Mouse (Mus musculus): ENCODE measurements around the gene Spats1. TPM values are rescaled to one million over a fixed set of nuclear protein-coding genes. Genes with fewer than 3 reads are reported as not detected.
"Not testable (repeated sequence)": the region's sequence is repeated elsewhere in the genome, so short reads cannot be mapped to it uniquely, and the experiment has no call there.

The Spats1 gene
- polyA plus RNA-seq, 1 experiment from 2014 or later: 2.1 TPM

DNA sequence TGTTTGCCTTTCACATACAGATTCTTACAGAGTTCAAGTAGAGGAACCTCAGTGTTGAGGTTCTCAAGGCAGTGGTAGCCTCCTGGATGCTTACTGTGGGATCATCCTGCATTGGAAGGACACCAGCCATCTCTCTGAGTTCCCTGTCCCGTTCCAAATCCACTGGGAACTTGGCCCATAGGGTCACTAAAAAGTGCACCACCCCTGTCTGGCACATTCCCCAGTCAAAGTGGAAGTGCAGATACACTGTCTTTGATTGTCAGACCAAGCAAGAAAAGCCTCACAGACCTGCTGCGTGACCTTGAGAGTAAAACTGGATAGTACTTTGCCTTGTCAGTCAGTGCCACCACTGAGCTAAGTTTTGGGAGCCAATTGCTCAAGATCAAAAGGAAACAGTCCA is 28.2 kb downstream of the Spats1 start:
- 88% methylated on average over 2 of the region's 2 CpGs for WGBS
- Histone ChIP-seq H3K27ac (replicated peaks; ENCODE audit: low read depth, low read length) (no peak overlapping the region), H3K4me3 (replicated peaks; ENCODE audit: low read depth, low read length) (no peak overlapping the region), H3K9ac (replicated peaks; ENCODE audit: low read length) (no peak overlapping the region), H3K4me1 (ENCODE audit: control insufficient read depth, insufficient read depth, low read length) (no peaks in the 10 kb centered on the region), H3K4me2 (ENCODE audit: low read length) (no peak overlapping the region), H3K9me3 (ENCODE audit: control insufficient read depth, low read length) (no peaks in the 10 kb centered on the region), H3K36me3 (ENCODE audit: control insufficient read depth, insufficient read depth, low read length) (0 out of 2 replicates have a peak, but pooled peaks cover 2% of the 10 kb centered on the region), H3K27me3 (ENCODE audit: control insufficient read depth, insufficient read depth, low read length) (no peaks in the 10 kb centered on the region)
- ATAC-seq (ENCODE audit: low FRiP score, low TSS enrichment) (no peak), DNase-seq (no peak)

DNA sequence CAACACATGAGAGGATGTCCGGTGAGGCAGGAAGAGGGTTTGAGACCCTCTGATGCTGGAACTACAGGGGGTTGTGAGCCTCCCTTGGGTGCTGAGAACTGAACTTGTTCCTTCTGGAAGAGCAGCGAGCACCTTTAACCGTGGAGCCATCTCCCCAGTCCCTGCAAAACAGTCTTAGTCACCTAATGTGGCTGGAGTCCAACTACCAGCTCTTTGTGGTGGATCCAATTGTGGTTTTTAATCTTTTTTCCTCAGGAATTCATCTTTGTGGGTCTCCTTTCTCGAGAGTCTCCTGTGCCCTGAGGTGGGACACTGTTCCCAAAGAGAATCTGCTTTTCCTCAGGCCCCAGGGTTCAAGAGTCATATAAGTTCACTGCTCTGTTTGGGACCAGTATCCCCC is 29.3 kb downstream of the Spats1 start:
- 95% methylated on average over 4 of the region's 4 CpGs for WGBS
- DNase-seq: no peak
- ATAC-seq (ENCODE audit: low FRiP score, low TSS enrichment): no peak
- H3K36me3 ChIP-seq (ENCODE audit: control insufficient read depth, insufficient read depth, low read length): 0 out of 2 replicates have a peak, but pooled peaks cover 2% of the 10 kb centered on the region
- H3K4me3 ChIP-seq (replicated peaks; ENCODE audit: low read depth, low read length): no peak overlapping the region
- H3K4me2 ChIP-seq (ENCODE audit: low read length): no peak overlapping the region
- no peaks in the 10 kb centered on the region for H3K27me3 ChIP-seq (ENCODE audit: control insufficient read depth, insufficient read depth, low read length)
- H3K4me1 ChIP-seq (ENCODE audit: control insufficient read depth, insufficient read depth, low read length): no peaks in the 10 kb centered on the region
- no peak overlapping the region for H3K9ac ChIP-seq (replicated peaks; ENCODE audit: low read length)
- H3K27ac ChIP-seq (replicated peaks; ENCODE audit: low read depth, low read length): no peak overlapping the region
- no peaks in the 10 kb centered on the region for H3K9me3 ChIP-seq (ENCODE audit: control insufficient read depth, low read length)

DNA sequence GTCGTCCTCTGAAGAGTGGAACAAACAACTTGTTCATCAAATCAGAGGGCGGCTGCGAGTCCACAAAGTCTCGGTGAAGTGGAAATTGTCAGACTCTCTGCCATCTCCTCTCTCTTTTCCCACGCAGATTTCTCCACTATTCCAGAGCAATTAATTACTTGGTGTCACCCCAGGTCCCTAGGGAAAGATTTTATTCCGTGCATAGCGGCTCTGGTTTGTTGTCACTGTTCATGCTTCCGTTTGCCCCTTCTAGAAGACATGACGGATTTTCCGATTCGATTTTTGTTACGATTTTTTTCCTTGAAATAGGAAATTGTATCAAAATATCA is 41.0 kb downstream of the Spats1 start:
- Histone ChIP-seq H3K9me3 (ENCODE audit: control insufficient read depth, low read length) (no peaks in the 10 kb centered on the region), H3K27me3 (ENCODE audit: control insufficient read depth, insufficient read depth, low read length) (no peaks in the 10 kb centered on the region), H3K9ac (replicated peaks; ENCODE audit: low read length) (peak overlapping the region; percentile 79), H3K4me2 (ENCODE audit: low read length) (peak overlapping the region; percentile 79), H3K4me3 (replicated peaks; ENCODE audit: low read depth, low read length) (peak overlapping the region; percentile 79), H3K27ac (replicated peaks; ENCODE audit: low read depth, low read length) (peak overlapping the region; percentile 89), H3K4me1 (ENCODE audit: control insufficient read depth, insufficient read depth, low read length) (peaks cover 14% of the 10 kb centered on the region), H3K36me3 (ENCODE audit: control insufficient read depth, insufficient read depth, low read length) (peaks cover 3% of the 10 kb centered on the region; the same call in 1 of the 2 replicates)
- no peak for ATAC-seq (ENCODE audit: low FRiP score, low TSS enrichment)
- 8% methylated on average over 12 of the region's 12 CpGs for WGBS
- no peak for DNase-seq

DNA sequence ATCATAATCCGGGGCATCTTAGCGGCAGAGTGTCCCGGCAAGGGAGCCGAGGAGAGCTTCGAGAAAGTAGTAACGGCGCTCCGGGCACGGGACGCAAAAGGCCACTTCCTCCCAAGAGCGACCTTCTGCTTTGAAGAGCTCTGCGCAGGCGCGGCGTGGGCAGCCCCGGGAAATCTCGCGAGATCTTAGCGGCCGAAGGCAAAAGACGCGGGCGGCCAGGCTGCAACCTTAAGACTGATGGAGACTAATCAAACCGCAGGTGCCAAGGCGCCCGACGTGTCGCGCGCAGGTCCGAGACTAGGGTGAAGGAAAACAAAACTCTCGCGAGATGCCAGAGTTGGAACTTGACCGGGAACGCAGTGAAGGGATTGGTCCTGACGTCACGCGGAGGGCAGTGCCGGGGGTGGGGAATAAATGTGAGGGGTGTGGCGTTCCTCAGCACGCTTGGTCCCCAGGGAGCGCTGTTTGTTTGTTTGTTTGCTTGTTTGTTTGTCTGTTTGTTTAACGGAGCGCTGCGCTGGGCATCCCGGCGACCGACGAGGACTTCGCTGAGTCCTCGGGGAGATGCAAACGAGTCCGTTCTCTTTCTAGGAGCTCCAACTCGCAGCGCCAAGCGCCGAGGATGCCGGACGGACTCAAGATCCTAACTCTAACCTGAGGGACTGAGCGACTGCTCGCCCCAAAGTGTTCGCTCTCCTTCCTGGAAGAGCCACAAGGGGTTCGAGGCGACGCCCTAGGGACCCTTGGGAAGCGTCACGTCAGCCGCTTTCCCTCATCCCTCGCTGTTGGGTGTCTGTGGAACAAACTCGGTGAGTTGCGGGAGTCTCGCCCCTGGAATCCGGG is 41.6 kb downstream of the Spats1 start, which contains the start of gene Cdc5l:
Cdc5l (minus strand) TSS at position 319 of the 843 bp plus-strand sequence.
- whole genome bisulfite sequencing: under 1% methylated on average over 73 of the region's 73 CpGs
- H3K4me2 ChIP-seq (ENCODE audit: low read length): peak within 1 kb of the TSS; percentile 84
- peak within 1 kb of the TSS; percentile 89 for H3K27ac ChIP-seq (replicated peaks; ENCODE audit: low read depth, low read length)
- peaks cover 2% of the 10 kb centered on the region; the same call in 1 of the 2 replicates for H3K36me3 ChIP-seq (ENCODE audit: control insufficient read depth, insufficient read depth, low read length)
- H3K27me3 ChIP-seq (ENCODE audit: control insufficient read depth, insufficient read depth, low read length): no peaks in the 10 kb centered on the region
- peaks cover 14% of the 10 kb centered on the region for H3K4me1 ChIP-seq (ENCODE audit: control insufficient read depth, insufficient read depth, low read length)
- DNase-seq: peak; percentile 99
- H3K9ac ChIP-seq (replicated peaks; ENCODE audit: low read length): peak within 1 kb of the TSS; percentile 79
- peak within 1 kb of the TSS; percentile 79 for H3K4me3 ChIP-seq (replicated peaks; ENCODE audit: low read depth, low read length)
- ATAC-seq (ENCODE audit: low FRiP score, low TSS enrichment): peak; percentile 97
- H3K9me3 ChIP-seq (ENCODE audit: control insufficient read depth, low read length): no peaks in the 10 kb centered on the region

DNA sequence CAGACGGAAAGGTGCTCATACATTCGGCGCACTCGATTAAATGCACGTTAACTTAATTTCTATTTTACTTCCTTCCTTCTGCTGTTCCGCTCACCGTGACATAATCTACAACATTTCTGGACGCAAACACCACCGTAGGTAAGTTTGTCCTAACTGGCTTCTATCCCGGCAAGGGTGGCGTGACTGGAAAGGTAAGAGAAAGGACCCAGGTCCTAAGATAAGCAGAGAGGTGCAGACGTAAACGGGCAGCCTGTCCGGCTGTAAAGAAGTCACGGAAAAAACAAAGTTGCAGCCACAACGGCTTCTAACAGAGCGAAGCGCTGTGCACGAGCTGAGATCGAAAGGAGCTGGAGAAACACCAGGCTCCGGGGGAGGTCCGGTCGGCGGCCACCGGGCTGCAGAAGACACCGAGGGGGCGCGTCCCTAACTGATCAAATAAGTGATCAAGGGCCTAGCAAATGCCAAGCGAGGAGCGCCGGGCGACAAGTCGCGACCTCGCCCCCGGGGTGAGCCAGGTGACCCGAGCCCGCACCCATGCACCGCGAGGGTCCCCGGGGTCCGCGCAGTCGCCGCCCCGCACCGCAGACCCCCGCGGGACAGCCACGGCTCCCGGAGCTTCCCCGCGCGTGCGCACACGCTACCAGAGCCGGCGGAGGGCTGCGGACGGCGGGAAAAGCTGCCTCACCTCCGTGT is 42.4 kb downstream of the Spats1 start:
- peak; percentile 2 for DNase-seq

DNA sequence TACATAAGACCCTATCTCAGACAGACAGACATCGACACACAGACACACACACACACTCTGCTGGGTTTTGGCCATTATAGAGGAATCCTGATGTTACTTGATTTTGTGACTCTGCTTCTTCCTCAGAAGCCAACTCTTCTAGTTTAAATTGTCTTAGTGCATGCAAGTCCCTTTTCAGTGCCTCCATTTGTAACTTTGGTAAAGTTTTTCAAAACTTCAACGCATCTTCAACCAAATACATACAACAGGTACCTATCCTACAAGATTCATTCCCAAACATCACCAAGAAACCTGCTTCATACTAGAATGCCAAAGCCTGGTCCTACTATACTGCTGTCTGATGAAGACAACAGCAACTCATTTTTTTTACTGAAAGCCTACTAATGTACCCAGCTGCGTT is 43.2 kb downstream of the Spats1 start:
- Histone ChIP-seq H3K4me3 (replicated peaks; ENCODE audit: low read depth, low read length) (peak overlapping the region; percentile 79), H3K9me3 (ENCODE audit: control insufficient read depth, low read length) (no peaks in the 10 kb centered on the region), H3K4me2 (ENCODE audit: low read length) (peak overlapping the region; percentile 84), H3K36me3 (ENCODE audit: control insufficient read depth, insufficient read depth, low read length) (peaks cover 7% of the 10 kb centered on the region), H3K4me1 (ENCODE audit: control insufficient read depth, insufficient read depth, low read length) (peaks cover 14% of the 10 kb centered on the region), H3K27me3 (ENCODE audit: control insufficient read depth, insufficient read depth, low read length) (no peaks in the 10 kb centered on the region), H3K27ac (replicated peaks; ENCODE audit: low read depth, low read length) (no peak overlapping the region), H3K9ac (replicated peaks; ENCODE audit: low read length) (peak overlapping the region; percentile 79)
- DNase-seq: no peak
- 83% methylated on average over 3 of the region's 3 CpGs for WGBS
- no peak for ATAC-seq (ENCODE audit: low FRiP score, low TSS enrichment)

More for the DNA sequence above, 42.4 kb downstream of the Spats1 start:
- H3K36me3 ChIP-seq (ENCODE audit: control insufficient read depth, insufficient read depth, low read length): no peaks in the 10 kb centered on the region; the same call in 1 of the 2 replicates
- H3K9me3 ChIP-seq (ENCODE audit: control insufficient read depth, low read length): no peaks in the 10 kb centered on the region
- ATAC-seq (ENCODE audit: low FRiP score, low TSS enrichment): peak; percentile 82
- peak overlapping the region; percentile 79 for H3K9ac ChIP-seq (replicated peaks; ENCODE audit: low read length)
- peak overlapping the region; percentile 79 for H3K4me3 ChIP-seq (replicated peaks; ENCODE audit: low read depth, low read length)
- peak overlapping the region; percentile 84 for H3K4me2 ChIP-seq (ENCODE audit: low read length)
- peak overlapping the region; percentile 89 for H3K27ac ChIP-seq (replicated peaks; ENCODE audit: low read depth, low read length)
- under 1% methylated on average over 62 of the region's 62 CpGs for WGBS
- H3K4me1 ChIP-seq (ENCODE audit: control insufficient read depth, insufficient read depth, low read length): peaks cover 14% of the 10 kb centered on the region
- no peaks in the 10 kb centered on the region for H3K27me3 ChIP-seq (ENCODE audit: control insufficient read depth, insufficient read depth, low read length)

DNA sequence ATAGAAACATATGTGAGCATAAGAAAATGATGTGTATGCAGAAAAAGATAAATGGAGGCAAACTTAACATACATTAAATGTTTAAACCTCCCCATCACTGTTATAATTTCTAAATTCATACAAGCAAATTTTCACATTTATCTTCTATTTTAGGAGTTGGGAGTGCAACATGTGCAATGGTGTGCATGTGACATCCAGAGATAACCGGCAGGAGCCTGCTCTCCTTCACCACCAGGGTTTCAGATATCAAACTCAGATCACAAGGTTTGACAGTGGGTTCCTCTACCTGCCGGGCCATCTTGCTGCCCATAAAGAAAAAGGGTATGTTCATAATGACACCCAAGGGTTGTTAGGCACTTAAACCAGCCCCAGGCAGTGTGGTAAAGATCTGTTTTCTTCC is 57.8 kb downstream of the Spats1 start:
- no peaks in the 10 kb centered on the region for H3K27me3 ChIP-seq (ENCODE audit: control insufficient read depth, insufficient read depth, low read length)
- 92% methylated on average over 2 of the region's 2 CpGs for WGBS
- ATAC-seq (ENCODE audit: low FRiP score, low TSS enrichment) (no peak), DNase-seq (no peak)
- no peak overlapping the region for H3K9ac ChIP-seq (replicated peaks; ENCODE audit: low read length)
- no peaks in the 10 kb centered on the region for H3K4me1 ChIP-seq (ENCODE audit: control insufficient read depth, insufficient read depth, low read length)
- no peak overlapping the region for H3K4me2 ChIP-seq (ENCODE audit: low read length)
- H3K36me3 ChIP-seq (ENCODE audit: control insufficient read depth, insufficient read depth, low read length): peaks cover 77% of the 10 kb centered on the region
- H3K9me3 ChIP-seq (ENCODE audit: control insufficient read depth, low read length): no peaks in the 10 kb centered on the region
- no peak overlapping the region for H3K4me3 ChIP-seq (replicated peaks; ENCODE audit: low read depth, low read length)
- H3K27ac ChIP-seq (replicated peaks; ENCODE audit: low read depth, low read length): no peak overlapping the region

DNA sequence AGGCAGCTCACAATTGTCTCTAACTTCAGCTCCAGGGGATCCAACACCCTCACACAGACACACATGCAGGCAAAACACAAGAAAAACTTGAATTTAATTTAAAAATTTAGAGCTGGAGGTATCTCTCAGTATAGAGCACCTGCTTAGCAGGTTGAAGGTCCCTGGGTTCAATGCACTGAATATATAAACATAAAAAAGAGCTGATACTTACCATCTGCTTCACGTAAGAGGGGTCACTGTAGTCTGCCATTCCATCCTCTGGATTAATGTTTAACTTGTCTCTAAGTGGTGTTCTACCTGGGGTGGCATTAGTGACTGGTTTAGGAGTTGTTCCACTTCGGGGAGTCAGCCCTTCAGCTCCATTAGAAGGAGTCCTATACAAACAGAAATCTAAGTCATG is 63.6 kb downstream of the Spats1 start:
- not testable (repeated sequence) for H3K4me1 ChIP-seq (ENCODE audit: control insufficient read depth, insufficient read depth, low read length); H3K9ac ChIP-seq (replicated peaks; ENCODE audit: low read length); ATAC-seq (ENCODE audit: low FRiP score, low TSS enrichment); H3K27me3 ChIP-seq (ENCODE audit: control insufficient read depth, insufficient read depth, low read length); H3K9me3 ChIP-seq (ENCODE audit: control insufficient read depth, low read length); H3K4me2 ChIP-seq (ENCODE audit: low read length); H3K4me3 ChIP-seq (replicated peaks; ENCODE audit: low read depth, low read length); DNase-seq; H3K27ac ChIP-seq (replicated peaks; ENCODE audit: low read depth, low read length)
- peaks cover 81% of the 10 kb centered on the region for H3K36me3 ChIP-seq (ENCODE audit: control insufficient read depth, insufficient read depth, low read length)
- WGBS: 96% methylated on average over 2 of the region's 2 CpGs
